Mouse (Mus musculus) kidney, adult 2 months (tissue): ENCODE results near the gene Pea15a. TPM values are rescaled to one million over a fixed set of nuclear protein-coding genes. Genes with fewer than 3 reads are reported as not detected.
A peak's percentile ranks its signal among the peaks of the same experiment; 100 is the strongest.
"Not testable (repeated sequence)": the region's sequence is repeated elsewhere in the genome, so short reads cannot be mapped to it uniquely, and the experiment has no call there.

Source experiments
- DNase-seq: peaks from one replicate; pipeline ENCODE4 v3.0.0; 2021
- H3K27ac ChIP-seq: fragments of 200-500 bp; 2 replicates; pipeline ENCODE4 v1.5.1; 2012; ENCODE audit warnings: low read depth, low read length, control low read depth, inconsistent platforms; ENCODE audit not compliant: insufficient read depth
- H3K27me3 ChIP-seq: fragments of 200-500 bp; replicated peaks from 2 replicates; pipeline ENCODE4 v1.6.1; 2012; ENCODE audit warnings: mild to moderate bottlenecking, moderate library complexity, low read length, inconsistent platforms; ENCODE audit not compliant: control insufficient read depth, insufficient read depth
- H3K36me3 ChIP-seq: fragments of 200-500 bp; 2 replicates; pipeline ENCODE4 v1.6.1; 2012; ENCODE audit warnings: mild to moderate bottlenecking, moderate library complexity, low read length, inconsistent platforms; ENCODE audit not compliant: control insufficient read depth, insufficient read depth
- H3K4me1 ChIP-seq: fragments of 200-500 bp; 2 replicates; pipeline ENCODE4 v1.6.1; 2011; ENCODE audit warnings: low read length; ENCODE audit not compliant: control insufficient read depth, insufficient read depth
- H3K4me3 ChIP-seq: fragments of 200-500 bp; 2 replicates; pipeline ENCODE4 v1.5.1; 2011; ENCODE audit warnings: mild to moderate bottlenecking, low read depth, low read length, control low read depth; ENCODE audit not compliant: insufficient read depth
- CTCF ChIP-seq: fragments of 200-500 bp; conservative IDR thresholded peaks from 2 replicates; pipeline ENCODE4 v1.5.1; 2011; ENCODE audit warnings: low read depth, mild to moderate bottlenecking, control low read depth, low read length, moderate library complexity, mixed read lengths; ENCODE audit not compliant: insufficient read depth, insufficient read length
- POLR2A ChIP-seq: fragments of 200-500 bp; IDR thresholded peaks from one replicate; pipeline ENCODE4 v1.6.1; 2011; ENCODE audit warnings: low read depth, low read length, control low read depth
- WGBS: fragments of 180-500 bp; shearing (Covaris S2); methylation state at CpG from one replicate; pipeline ENCODE4 v1.1.7; 2018; 5-methylcytosine and 5-hydroxymethylcytosine counted together
- polyA plus RNA-seq: library from polyadenylated mRNA; depleted of rRNA; stranded (reverse); fragments of >200 nt; gene quantifications from 2 replicates; pipeline ENCODE4 v1.2.3, GENCODE M21; 2012; rRNA removed

Pea15a gene
- polyA plus RNA-seq, result 52.1 and 58.7 TPM in 2 replicates

DNA sequence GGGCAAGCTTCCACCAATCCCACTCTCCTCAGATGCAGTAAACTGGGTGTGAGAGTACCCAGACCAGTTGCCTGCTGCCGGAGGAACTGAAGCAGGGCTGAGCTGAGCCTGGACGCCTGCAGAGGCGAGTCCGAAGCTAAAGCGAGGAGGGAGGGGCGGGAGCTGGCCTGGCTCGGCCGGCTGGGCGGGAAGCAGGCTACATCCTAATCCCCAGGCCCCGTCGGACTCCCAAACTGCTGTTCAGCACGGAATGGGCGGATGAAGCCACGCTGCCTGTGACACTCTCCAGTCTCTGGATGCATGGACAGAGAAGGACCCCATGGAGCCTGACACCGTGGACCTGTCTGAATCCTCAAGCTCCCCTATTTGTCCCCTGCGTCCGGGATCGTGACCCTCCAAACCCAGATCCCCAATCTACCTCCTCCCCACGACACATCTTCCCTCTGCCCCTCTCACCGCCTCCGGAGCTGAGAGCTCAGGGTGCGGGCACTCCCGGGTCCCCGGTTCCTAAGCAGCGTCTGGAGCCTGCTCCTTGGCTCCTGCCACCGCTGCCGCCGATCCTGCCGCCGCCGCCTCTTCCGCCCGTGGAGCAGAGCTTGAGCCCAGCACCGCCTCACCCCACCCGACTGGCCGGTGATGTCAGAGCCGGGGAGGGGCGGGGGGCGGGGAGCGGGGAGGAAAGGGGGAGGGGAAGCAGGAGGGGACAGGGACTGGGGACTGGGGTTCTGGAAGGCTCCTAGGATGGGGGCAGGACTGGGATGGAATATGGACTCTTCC lies at the start of gene Pea15a:
Pea15a (minus strand) TSS at position 664 of the 777 bp plus-strand sequence.
- DNase-seq, result peak; percentile 90
- Histone ChIP-seq H3K4me1 (peaks cover 31% of the 10 kb centered on the region), H3K27me3 (no peaks in the 10 kb centered on the region), H3K36me3 (no peaks in the 10 kb centered on the region), H3K27ac (peak within 1 kb of the TSS; percentile 62), H3K4me3 (peak within 1 kb of the TSS; percentile 60)
- 1% methylated on average over 38 of the region's 40 CpGs for WGBS
- TF ChIP-seq CTCF, result no peak
- peak; percentile 63 for TF ChIP-seq POLR2A

DNA sequence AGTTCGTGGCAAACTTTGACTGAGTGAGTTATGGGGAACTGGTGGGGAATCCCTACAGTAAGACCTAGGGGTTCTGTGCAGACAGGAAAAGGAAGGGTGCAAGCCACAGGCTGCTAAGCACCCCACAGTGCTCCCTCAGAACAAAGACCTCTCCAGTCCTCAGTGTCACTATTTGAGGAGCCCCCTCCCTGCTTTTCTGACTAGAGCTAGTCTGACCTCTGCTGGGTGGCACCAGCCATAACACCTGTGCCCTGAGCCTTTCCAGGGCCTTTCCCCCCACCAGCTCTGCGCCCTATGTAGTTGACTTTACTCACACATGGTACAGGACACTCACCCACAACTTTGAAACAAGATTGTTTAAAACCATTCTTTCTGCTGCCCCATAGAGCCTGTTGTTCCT lies 41.1 kb upstream of the Pea15a start:
- Histone ChIP-seq H3K27ac (no peak overlapping the region), H3K4me3 (no peak overlapping the region), H3K4me1 (no peaks in the 10 kb centered on the region), H3K27me3 (no peaks in the 10 kb centered on the region), H3K36me3 (no peaks in the 10 kb centered on the region)
- DNase-seq, result peak; percentile 25
- WGBS, result 48% methylated on average over 2 of the region's 2 CpGs
- TF ChIP-seq CTCF (peak; percentile 50), POLR2A (no peak)

DNA sequence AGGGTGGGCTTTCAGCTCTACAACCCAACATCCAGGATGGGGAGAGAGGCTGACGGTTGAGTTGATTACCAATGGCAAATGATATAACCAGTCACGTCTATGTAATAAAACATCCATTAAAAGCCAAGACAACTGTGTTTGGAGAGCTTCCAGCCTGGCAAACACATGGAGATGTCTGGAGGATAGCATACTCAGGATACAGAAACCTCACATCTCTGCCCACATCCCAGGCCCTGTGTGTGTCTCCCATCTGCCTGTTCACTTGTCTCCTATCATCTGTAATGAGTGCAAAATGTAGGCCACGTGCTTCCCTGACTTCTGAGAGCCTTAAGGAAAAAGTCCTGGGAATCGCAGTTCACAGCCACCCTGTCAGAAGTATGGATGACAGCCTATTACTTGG lies 40.6 kb upstream of the Pea15a start:
- 80% methylated on average over 4 of the region's 4 CpGs for WGBS
- TF ChIP-seq CTCF (no peak), POLR2A (no peak)
- DNase-seq, result no peak
- no peaks in the 10 kb centered on the region for H3K4me1 ChIP-seq
- no peaks in the 10 kb centered on the region for H3K36me3 ChIP-seq
- H3K27me3 ChIP-seq, result no peaks in the 10 kb centered on the region
- H3K27ac ChIP-seq, result no peak overlapping the region
- H3K4me3 ChIP-seq, result no peak overlapping the region

DNA sequence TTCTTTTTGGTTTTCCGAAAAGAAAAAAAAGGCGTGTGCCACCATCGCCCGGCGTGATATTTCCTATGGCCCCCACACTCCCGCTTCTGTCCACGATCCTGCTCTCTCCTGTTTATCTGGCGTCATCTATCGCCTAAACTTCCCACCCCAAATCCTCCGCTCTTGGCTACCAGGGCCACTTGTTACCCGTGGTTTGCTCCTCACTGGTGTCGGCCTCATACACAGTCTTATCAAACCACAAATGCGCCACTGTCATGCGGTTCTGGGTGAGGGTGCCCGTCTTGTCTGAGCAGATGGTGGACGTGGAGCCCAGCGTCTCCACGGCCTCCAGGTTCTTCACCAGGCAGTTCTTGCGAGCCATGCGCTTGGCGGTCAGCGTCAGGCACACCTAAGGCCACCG lies 38.0 kb upstream of the Pea15a start:
- 77% methylated on average over 23 of the region's 23 CpGs for WGBS
- not testable (repeated sequence) for H3K36me3 ChIP-seq, H3K27ac ChIP-seq, H3K4me3 ChIP-seq, H3K4me1 ChIP-seq, H3K27me3 ChIP-seq, DNase-seq

DNA sequence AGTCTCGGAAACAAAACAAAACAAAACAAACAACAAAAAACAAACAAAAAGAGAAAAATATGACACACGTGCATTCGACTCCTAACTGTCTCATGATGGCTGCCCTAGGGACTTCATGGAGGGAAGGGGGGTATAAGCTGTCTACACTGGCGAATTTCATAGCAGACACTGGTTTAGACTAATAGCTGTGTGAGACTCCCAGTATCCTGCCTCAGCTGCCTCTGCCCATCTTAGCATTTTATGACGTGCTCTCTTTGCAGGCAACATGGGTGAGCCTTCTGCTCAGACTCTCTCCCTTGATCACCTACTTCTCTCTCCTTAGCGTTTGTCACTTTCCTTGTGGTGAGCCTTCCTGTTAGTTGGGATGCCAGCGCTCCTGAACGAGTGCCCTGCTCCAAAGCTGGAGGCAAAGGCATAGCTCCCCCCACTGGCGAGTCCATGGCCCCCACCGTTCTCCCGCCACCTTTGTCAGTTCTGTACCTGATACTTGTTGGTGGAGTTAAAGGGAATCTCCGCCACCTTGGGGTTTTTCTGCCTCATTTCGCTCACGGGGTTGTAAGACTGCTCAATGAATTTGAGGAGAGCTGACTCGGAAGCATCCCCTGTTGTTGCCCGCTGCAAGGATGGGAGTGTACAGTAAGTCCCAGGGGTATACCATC lies 37.1 kb upstream of the Pea15a start:
- WGBS, result 53% methylated on average over 16 of the region's 16 CpGs
- no peaks in the 10 kb centered on the region for H3K36me3 ChIP-seq
- H3K27ac ChIP-seq, result no peak overlapping the region
- peak; percentile 23 for DNase-seq
- no peak overlapping the region for H3K4me3 ChIP-seq
- H3K4me1 ChIP-seq, result no peaks in the 10 kb centered on the region
- no peaks in the 10 kb centered on the region for H3K27me3 ChIP-seq
- peak; percentile 39; the same call in 1 of the 2 replicates for TF ChIP-seq CTCF
- TF ChIP-seq POLR2A, result no peak

DNA sequence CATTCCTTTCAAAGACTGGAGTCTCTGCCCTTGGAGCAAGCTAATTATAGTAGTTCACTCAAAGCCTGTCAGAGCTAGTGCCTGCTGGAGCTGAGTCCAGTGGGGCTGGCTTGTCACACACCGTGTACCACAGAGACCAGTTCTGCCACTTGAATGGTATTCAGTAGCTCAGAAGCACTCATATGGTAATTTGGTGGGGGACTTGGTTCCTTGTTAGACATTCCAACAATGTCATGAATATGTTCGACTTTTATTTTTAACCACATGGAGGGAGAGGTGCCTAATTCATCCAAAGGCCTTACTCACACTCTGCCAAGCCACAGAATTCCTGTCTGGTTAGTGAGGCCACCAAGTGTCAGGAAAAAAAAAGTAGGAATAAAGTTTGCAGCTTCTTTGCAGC lies 35.8 kb upstream of the Pea15a start:
- Histone ChIP-seq H3K27ac (peak overlapping the region; percentile 75), H3K27me3 (no peaks in the 10 kb centered on the region), H3K4me1 (no peaks in the 10 kb centered on the region), H3K4me3 (no peak overlapping the region), H3K36me3 (no peaks in the 10 kb centered on the region)
- 29% methylated on average over 2 of the region's 2 CpGs for WGBS
- TF ChIP-seq CTCF (no peak), POLR2A (no peak)
- DNase-seq, result peak; percentile 84

DNA sequence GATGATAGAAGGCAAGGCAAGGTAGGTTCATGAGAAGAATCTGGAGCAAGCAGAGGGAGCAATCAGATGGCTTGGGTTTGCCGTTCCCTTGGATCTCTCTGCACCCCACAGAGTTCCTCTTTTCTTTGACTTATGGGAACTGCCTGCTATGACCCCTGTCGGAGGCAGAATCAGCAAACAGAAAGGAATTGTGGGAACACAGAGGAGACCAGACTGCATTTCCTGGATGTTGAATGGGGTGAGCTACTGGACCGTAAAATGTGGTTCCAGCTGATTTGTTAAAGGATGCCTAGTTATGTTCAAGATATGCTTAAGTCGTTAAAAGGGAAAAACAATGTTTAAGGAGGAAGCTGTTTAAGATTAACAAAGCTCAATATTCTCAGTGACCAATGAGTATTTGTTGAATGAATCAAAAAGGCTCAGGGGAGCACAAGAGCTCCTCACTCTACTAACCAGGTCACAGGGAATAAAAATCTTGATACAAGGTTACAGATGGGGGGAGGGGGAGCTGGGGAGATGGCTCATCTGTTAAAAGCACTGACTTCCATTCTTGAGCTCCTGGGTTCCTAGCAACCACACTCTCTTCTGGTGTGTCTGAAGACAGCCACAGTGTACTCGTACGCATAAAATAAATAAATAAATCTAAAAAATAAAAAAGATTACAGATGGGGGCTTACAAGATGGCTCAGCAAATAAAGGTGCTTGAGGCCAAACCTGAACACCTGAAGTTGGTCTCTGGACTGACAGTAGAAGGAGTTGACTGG lies 34.5 kb upstream of the Pea15a start:
- H3K4me1 ChIP-seq, result no peaks in the 10 kb centered on the region
- H3K27ac ChIP-seq, result peak overlapping the region; percentile 35; the same call in 1 of the 2 replicates
- 29% methylated on average over 6 of the region's 6 CpGs for WGBS
- no peak for TF ChIP-seq POLR2A
- TF ChIP-seq CTCF, result no peak
- no peak overlapping the region for H3K4me3 ChIP-seq
- H3K36me3 ChIP-seq, result no peaks in the 10 kb centered on the region
- peak; percentile 52 for DNase-seq
- H3K27me3 ChIP-seq, result no peaks in the 10 kb centered on the region
